In the genomic region with DNA sequence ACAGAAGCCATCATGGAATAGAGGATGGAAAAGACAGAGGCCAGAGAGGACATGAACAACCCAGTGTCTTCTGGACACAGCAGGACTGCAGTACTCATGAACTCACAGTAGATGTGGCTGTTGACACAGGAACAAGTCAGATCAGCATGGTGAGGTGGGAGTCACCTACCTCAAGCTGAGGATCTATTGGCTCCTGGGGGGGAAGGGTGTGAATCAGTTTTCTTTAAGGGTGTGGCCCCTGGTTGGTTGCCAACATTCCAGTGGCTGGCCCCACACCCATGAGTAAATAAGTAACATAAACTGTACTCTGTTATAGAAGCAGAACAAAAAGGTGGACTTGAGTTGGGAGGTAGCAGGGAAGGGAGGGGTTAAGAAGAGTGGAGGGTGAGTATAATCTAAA, we compare ENCODE assay signal across 15 mouse cellular contexts.
DNase-seq lines count a peak whose midpoint lies in the region; ATAC-seq and TF ChIP-seq lines count a peak whose summit lies in the region.
"Had no signal": no experiment of that assay in that cellular context is flagged by ENCODE, and none has a peak within 500 bp of the region (broad histone marks: within the 10 kb centered on the region; RNA-seq: fewer than 3 reads in every experiment).

No protein-coding gene starts in this region.

- H3K4me1 ChIP-seq in forebrain, postnatal 0 days (ENCODE audit: insufficient read depth), result no peaks in the 10 kb centered on the region
- 0 out of 2 replicates have a peak, but pooled peaks cover 2% of the 10 kb centered on the region for H3K4me1 ChIP-seq in forebrain, embryonic 13.5 days
- no peaks in the 10 kb centered on the region for H3K4me1 ChIP-seq in lung, embryonic 14.5 days (ENCODE audit: insufficient read depth)
- no peaks in the 10 kb centered on the region for H3K4me1 ChIP-seq in intestine, postnatal 0 days (replicated peaks; ENCODE audit: control insufficient read depth, insufficient read depth, low read length)
- H3K4me1 ChIP-seq in limb, embryonic 10.5 days, result peaks cover 8% of the 10 kb centered on the region
- H3K4me1 ChIP-seq: forebrain, embryonic 12.5 days; neural tube, embryonic 13.5 days had no signal

- no peaks in the 10 kb centered on the region for H3K27me3 ChIP-seq in forebrain, postnatal 0 days (ENCODE audit: insufficient read depth, low read length)
- H3K27me3 ChIP-seq in forebrain, embryonic 13.5 days, result no peaks in the 10 kb centered on the region
- no peaks in the 10 kb centered on the region for H3K27me3 ChIP-seq in lung, embryonic 14.5 days (ENCODE audit: insufficient read depth, low read length)
- H3K27me3 ChIP-seq in intestine, postnatal 0 days (replicated peaks; ENCODE audit: control insufficient read depth, insufficient read depth, low read length), result no peaks in the 10 kb centered on the region
- H3K27me3 ChIP-seq in limb, embryonic 10.5 days (ENCODE audit: low read depth, poor library complexity, severe bottlenecking), result no peaks in the 10 kb centered on the region
- H3K27me3 ChIP-seq: forebrain, embryonic 12.5 days; neural tube, embryonic 13.5 days had no signal

- no peak overlapping the region for H3K4me2 ChIP-seq in forebrain, postnatal 0 days (ENCODE audit: low read depth)
- no peak overlapping the region for H3K4me2 ChIP-seq in forebrain, embryonic 13.5 days
- no peak overlapping the region for H3K4me2 ChIP-seq in lung, embryonic 14.5 days
- no peak overlapping the region for H3K4me2 ChIP-seq in intestine, postnatal 0 days (replicated peaks; ENCODE audit: low read depth)
- H3K4me2 ChIP-seq: forebrain, embryonic 12.5 days; neural tube, embryonic 13.5 days had no signal

- 0 out of 2 replicates have a peak, but pooled peaks have one; percentile 20 for TF ChIP-seq CTCF in forebrain, postnatal 0 days (IDR thresholded peaks at IDR 0.05; ENCODE audit: low read depth)
- TF ChIP-seq CTCF in lung, embryonic 14.5 days (IDR thresholded peaks at IDR 0.05; ENCODE audit: low read depth), result peak; percentile 50
- TF ChIP-seq CTCF in intestine, postnatal 0 days (IDR thresholded peaks at IDR 0.05; ENCODE audit: low read depth), result peak; percentile 83

- no peak for ATAC-seq in forebrain, postnatal 0 days
- ATAC-seq in forebrain, embryonic 13.5 days, result no peak
- ATAC-seq in lung, embryonic 14.5 days (ENCODE audit: insufficient read depth), result 0 out of 2 replicates have a peak, but pooled peaks have one; percentile 17
- ATAC-seq in intestine, postnatal 0 days, result peak; percentile 86

- no peaks in the 10 kb centered on the region for H3K9me3 ChIP-seq in forebrain, postnatal 0 days (ENCODE audit: low read length)
- H3K9me3 ChIP-seq in forebrain, embryonic 13.5 days (replicated peaks), result no peaks in the 10 kb centered on the region
- H3K9me3 ChIP-seq in lung, embryonic 14.5 days (ENCODE audit: low read depth, low read length), result no peaks in the 10 kb centered on the region
- no peaks in the 10 kb centered on the region for H3K9me3 ChIP-seq in intestine, postnatal 0 days (ENCODE audit: control insufficient read depth)
- no peaks in the 10 kb centered on the region for H3K9me3 ChIP-seq in limb, embryonic 10.5 days (replicated peaks)
- H3K9me3 ChIP-seq: forebrain, embryonic 12.5 days; hindbrain, embryonic 10.5 days; neural tube, embryonic 13.5 days had no signal

- H3K4me3 ChIP-seq in forebrain, postnatal 0 days (ENCODE audit: low read depth, low read length), result no peak overlapping the region
- no peak overlapping the region for H3K4me3 ChIP-seq in forebrain, embryonic 13.5 days
- no peak overlapping the region for H3K4me3 ChIP-seq in lung, embryonic 14.5 days (ENCODE audit: low read depth, low read length)
- no peak overlapping the region for H3K4me3 ChIP-seq in intestine, postnatal 0 days (ENCODE audit: low read depth, low read length)
- no peak overlapping the region for H3K4me3 ChIP-seq in limb, embryonic 10.5 days
- H3K4me3 ChIP-seq: forebrain, embryonic 12.5 days; hindbrain, embryonic 10.5 days; neural tube, embryonic 13.5 days had no signal

- DNase-seq in forebrain, postnatal 0 days, result no peak
- DNase-seq in lung, embryonic 14.5 days, result peak; percentile 36
- no peak for DNase-seq in lung, postnatal 4 days
- peak; percentile 64 for DNase-seq in large intestine, adult 2 months (ENCODE audit: low read depth, low spot score)
- no peak for DNase-seq in cerebellum, adult 11-12 months
- no peak for DNase-seq in limb, embryonic 10.5 days (ENCODE audit: low spot score)
- DNase-seq: adrenal gland, postnatal 25 days; cerebellum, adult 18-20 months; heart, adult 18-20 months; midbrain, embryonic 14.5 days had no signal

- H3K36me3 ChIP-seq in forebrain, postnatal 0 days (ENCODE audit: insufficient read depth), result no peaks in the 10 kb centered on the region
- no peaks in the 10 kb centered on the region for H3K36me3 ChIP-seq in forebrain, embryonic 13.5 days (ENCODE audit: poor library complexity, severe bottlenecking)
- no peaks in the 10 kb centered on the region for H3K36me3 ChIP-seq in lung, embryonic 14.5 days (ENCODE audit: insufficient read depth)
- no peaks in the 10 kb centered on the region for H3K36me3 ChIP-seq in intestine, postnatal 0 days (ENCODE audit: control insufficient read depth, insufficient read depth)
- no peaks in the 10 kb centered on the region for H3K36me3 ChIP-seq in limb, embryonic 10.5 days
- H3K36me3 ChIP-seq: hindbrain, embryonic 10.5 days; neural tube, embryonic 13.5 days had no signal

- H3K9ac ChIP-seq in forebrain, postnatal 0 days, result no peak overlapping the region
- no peak overlapping the region for H3K9ac ChIP-seq in forebrain, embryonic 13.5 days
- H3K9ac ChIP-seq in lung, embryonic 14.5 days, result no peak overlapping the region
- no peak overlapping the region for H3K9ac ChIP-seq in intestine, postnatal 0 days (ENCODE audit: low read depth, low read length)
- H3K9ac ChIP-seq: forebrain, embryonic 12.5 days; neural tube, embryonic 13.5 days had no signal

- H3K27ac ChIP-seq in forebrain, postnatal 0 days (ENCODE audit: low read depth, low read length), result no peak overlapping the region
- no peak overlapping the region for H3K27ac ChIP-seq in forebrain, embryonic 13.5 days
- H3K27ac ChIP-seq in lung, embryonic 14.5 days (ENCODE audit: low read depth), result no peak overlapping the region
- H3K27ac ChIP-seq in intestine, postnatal 0 days (ENCODE audit: low read depth, low read length), result no peak overlapping the region
- H3K27ac ChIP-seq in limb, embryonic 10.5 days, result no peak overlapping the region
- H3K27ac ChIP-seq: forebrain, embryonic 12.5 days; hindbrain, embryonic 10.5 days; neural tube, embryonic 13.5 days had no signal

Comparison
In these comparisons a context has a peak if more than half of its experiments do, and no peak if none do; other contexts are left out.
1. DNase-seq: peak in lung, embryonic 14.5 days (single experiment) and large intestine, adult 2 months (single experiment); none in forebrain, postnatal 0 days (single experiment), lung, postnatal 4 days (0 of 2), cerebellum, adult 11-12 months (single experiment) and limb, embryonic 10.5 days (single experiment).
2. ATAC-seq: peak in lung, embryonic 14.5 days (single experiment) and intestine, postnatal 0 days (single experiment); none in forebrain, postnatal 0 days (single experiment) and forebrain, embryonic 13.5 days (single experiment).
3. CTCF ChIP-seq: peak in every context shown above with its lines; median percentile 83 in intestine, postnatal 0 days; 50 in lung, embryonic 14.5 days; 20 in forebrain, postnatal 0 days.